Mouse (Mus musculus): Measurements from ENCODE around the gene Pcnx3.

DNA sequence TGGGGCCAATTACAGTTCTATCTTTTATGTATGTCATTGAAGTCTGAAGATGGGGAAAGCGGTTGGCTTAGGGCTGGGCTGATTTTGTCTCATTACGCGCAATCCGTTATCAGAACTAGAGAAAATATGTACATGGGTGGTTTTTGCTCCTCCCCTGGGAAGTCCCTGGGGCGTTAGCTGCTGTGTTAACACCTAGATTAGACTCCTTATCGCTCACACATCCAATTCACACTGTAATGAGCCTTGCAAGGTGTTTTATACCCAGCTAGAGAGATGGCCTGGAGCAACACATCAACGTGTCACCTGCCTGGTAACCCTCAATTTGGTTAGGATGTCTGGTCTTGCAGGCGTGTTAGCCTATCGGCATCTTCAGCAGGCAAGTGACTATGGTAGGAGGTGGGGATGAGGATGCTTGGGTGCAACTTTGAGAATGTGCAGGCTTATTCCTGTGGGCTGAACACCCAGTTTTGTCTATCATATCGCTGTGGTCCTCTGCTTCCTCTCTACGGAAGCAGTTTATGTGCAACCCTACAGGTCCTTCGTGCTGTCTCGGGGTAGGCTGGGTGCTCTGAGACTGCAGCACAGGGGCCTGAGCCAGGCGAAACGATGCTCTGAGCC lies 38.4 kb upstream of the Pcnx3 start:
- TF ChIP-seq CTCF (IDR thresholded peaks at IDR 0.05; ENCODE audit: borderline replicate concordance, extremely low read depth, insufficient read depth, insufficient read length) = no peak
- no peak for TF ChIP-seq POLR2A (IDR thresholded peaks at IDR 0.05; ENCODE audit: borderline replicate concordance, extremely low read depth, insufficient read depth, insufficient read length, poor library complexity, severe bottlenecking)
